Mouse (Mus musculus) C2C12 (cell line): Measurements from ENCODE around the gene Ift122.

Source experiments
- CTCF ChIP-seq: IDR thresholded peaks from one replicate; pipeline ENCODE4 v1.5.1; 2011; ENCODE audit not compliant: control insufficient read depth, insufficient read depth, insufficient read length
- FOSL1 ChIP-seq: IDR thresholded peaks from one replicate; pipeline ENCODE4 v1.8.0; 2011; ENCODE audit warnings: mild to moderate bottlenecking, low read length; ENCODE audit not compliant: poor library complexity, insufficient read depth, severe bottlenecking
- MAX ChIP-seq: IDR thresholded peaks from one replicate; pipeline ENCODE4 v1.6.1; 2011; ENCODE audit warnings: mild to moderate bottlenecking, control low read depth
- MYOD1 ChIP-seq: IDR thresholded peaks from one replicate; pipeline ENCODE4 v1.6.1; 2011; ENCODE audit warnings: low read depth; ENCODE audit not compliant: control insufficient read depth, insufficient read length
- MYOG ChIP-seq: IDR thresholded peaks from one replicate; pipeline ENCODE4 v1.6.1; 2011; ENCODE audit not compliant: control insufficient read depth, insufficient read length; ENCODE audit errors: extremely low read depth
- USF1 ChIP-seq: IDR thresholded peaks from one replicate; pipeline ENCODE4 v1.6.1; 2011; ENCODE audit warnings: low read depth, mild to moderate bottlenecking, control low read depth, moderate library complexity

GRCm38 (mm10) chr6:115886894-115887293, 33.6 kb downstream of the Ift122 start:
- TF ChIP-seq CTCF (no peak), USF1 (no peak), MAX (no peak), FOSL1 (no peak), MYOD1 (no peak), MYOG (no peak)
